In the genomic region with DNA sequence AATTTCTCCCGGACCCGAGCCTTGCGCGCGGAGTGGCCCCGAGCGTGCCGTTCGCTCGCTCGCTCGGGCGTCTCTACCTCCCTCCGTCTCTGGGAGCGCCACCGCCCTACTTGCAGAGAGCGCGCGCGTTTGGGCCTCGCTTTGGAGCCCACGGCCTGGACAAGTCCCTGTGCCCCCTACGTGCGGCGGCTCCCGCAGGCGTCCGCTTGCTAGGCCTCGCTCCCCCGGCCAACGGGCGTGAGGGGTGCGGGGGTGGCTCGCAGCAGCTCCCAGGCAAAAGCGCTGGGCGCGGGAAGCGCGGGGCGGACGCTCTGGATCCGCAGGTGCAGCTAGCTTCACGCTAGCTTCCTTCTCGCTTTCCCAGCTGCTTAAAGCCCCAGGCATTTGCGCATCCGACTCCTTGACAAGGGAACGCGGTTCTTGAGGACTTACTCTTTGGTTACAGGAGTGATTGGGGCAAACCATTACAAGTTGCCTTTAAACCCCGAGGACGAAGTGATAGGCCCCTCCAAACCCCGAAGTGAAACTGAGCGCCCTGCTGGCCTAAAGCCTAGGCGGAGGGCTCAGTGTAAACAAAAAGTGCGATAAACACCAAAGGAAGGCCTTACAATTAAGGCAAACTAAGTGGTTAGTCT, we compare ENCODE assay signal across 8 mouse cellular contexts.
A peak's percentile ranks its signal among the peaks of the same experiment; 100 is the strongest.
DNase-seq lines count a peak whose midpoint lies in the region; ATAC-seq and TF ChIP-seq lines count a peak whose summit lies in the region.

No protein-coding gene starts in this region.

- no peak for TF ChIP-seq POLR2A in testis, adult 2 months (IDR thresholded peaks at IDR 0.05; ENCODE audit: control insufficient read depth, low read depth, low read length)

- WGBS in embryonic facial prominence, embryonic 14.5 days, result 1% methylated on average over 34 of the region's 54 CpGs
- WGBS in heart, embryonic 13.5 days, result under 1% methylated on average over 54 of the region's 54 CpGs
- WGBS in liver, embryonic 13.5 days (ENCODE audit: insufficient replicate concordance), result under 1% methylated on average over 54 of the region's 54 CpGs

- peak overlapping the region; percentile 96 for H3K27ac ChIP-seq in embryonic facial prominence, embryonic 14.5 days (replicated peaks; ENCODE audit: low read depth, low read length)
- H3K27ac ChIP-seq in heart, embryonic 13.5 days (replicated peaks), result peak overlapping the region; percentile 94
- peak overlapping the region; percentile 99 for H3K27ac ChIP-seq in liver, embryonic 13.5 days
- H3K27ac ChIP-seq in testis, adult 2 months (ENCODE audit: control insufficient read depth, insufficient read depth, low read depth, low read length), result peak overlapping the region; percentile 90

- peak; percentile 75 for DNase-seq in CD4-positive, CD25-positive, alpha-beta regulatory T cell, adult 2 months (ENCODE audit: low read depth, low spot score)
- peak; percentile 71 to 77 for DNase-seq in adrenal gland, postnatal 36 days
- DNase-seq in embryonic facial prominence, embryonic 14.5 days (ENCODE audit: low spot score), result peak; percentile 82
- peak; percentile 78 for DNase-seq in kidney, postnatal 14 days
- DNase-seq in liver, embryonic 13.5 days, result peak; percentile 65
- peak; percentile 53 to 63 for DNase-seq in natural killer cell, adult 2 months (ENCODE audit: low spot score in 2 of 2)

- H3K27me3 ChIP-seq in embryonic facial prominence, embryonic 14.5 days (replicated peaks; ENCODE audit: control insufficient read depth, insufficient read depth, low read length), result peaks cover 26% of the 10 kb centered on the region
- H3K27me3 ChIP-seq in heart, embryonic 13.5 days (replicated peaks), result peaks cover 28% of the 10 kb centered on the region
- H3K27me3 ChIP-seq in liver, embryonic 13.5 days, result peaks cover 42% of the 10 kb centered on the region
- peaks cover 2% of the 10 kb centered on the region; the same call in 1 of the 2 replicates for H3K27me3 ChIP-seq in testis, adult 2 months (ENCODE audit: control insufficient read depth, insufficient read depth, low read length)

- peak; percentile 70 for ATAC-seq in embryonic facial prominence, embryonic 14.5 days (ENCODE audit: low read depth)
- ATAC-seq in heart, embryonic 13.5 days (ENCODE audit: extremely low read depth, insufficient number of reproducible peaks, low FRiP score, low TSS enrichment), result peak; percentile 39
- peak; percentile 67 for ATAC-seq in liver, embryonic 13.5 days (ENCODE audit: low read depth)

- H3K4me2 ChIP-seq in embryonic facial prominence, embryonic 14.5 days (ENCODE audit: low read depth, low read length), result peak overlapping the region; percentile 94
- H3K4me2 ChIP-seq in heart, embryonic 13.5 days, result peak overlapping the region; percentile 95
- H3K4me2 ChIP-seq in liver, embryonic 13.5 days, result peak overlapping the region; percentile 98

- peak overlapping the region; percentile 92 for H3K9ac ChIP-seq in embryonic facial prominence, embryonic 14.5 days (ENCODE audit: low read depth, low read length)
- H3K9ac ChIP-seq in heart, embryonic 13.5 days, result peak overlapping the region; percentile 86
- peak overlapping the region; percentile 99 for H3K9ac ChIP-seq in liver, embryonic 13.5 days

- peak overlapping the region; percentile 93 for H3K4me3 ChIP-seq in embryonic facial prominence, embryonic 14.5 days (ENCODE audit: low read depth, low read length)
- H3K4me3 ChIP-seq in heart, embryonic 13.5 days, result peak overlapping the region; percentile 65
- H3K4me3 ChIP-seq in liver, embryonic 13.5 days (replicated peaks), result peak overlapping the region; percentile 93
- H3K4me3 ChIP-seq in testis, adult 2 months (ENCODE audit: control insufficient read depth, low read depth, low read length), result peak overlapping the region; percentile 91

- H3K36me3 ChIP-seq in embryonic facial prominence, embryonic 14.5 days (ENCODE audit: control insufficient read depth, insufficient read depth, low read length), result no peaks in the 10 kb centered on the region
- peaks cover 3% of the 10 kb centered on the region; the same call in 1 of the 2 replicates for H3K36me3 ChIP-seq in heart, embryonic 13.5 days
- no peaks in the 10 kb centered on the region for H3K36me3 ChIP-seq in liver, embryonic 13.5 days
- no peaks in the 10 kb centered on the region for H3K36me3 ChIP-seq in testis, adult 2 months (ENCODE audit: control insufficient read depth, insufficient read depth, low read length)

- TF ChIP-seq CTCF in testis, adult 2 months (IDR thresholded peaks at IDR 0.05; ENCODE audit: control insufficient read depth, insufficient read depth, insufficient replicate concordance, low read depth, low read length), result no peak

- peaks cover 22% of the 10 kb centered on the region; the same call in 1 of the 2 replicates for H3K4me1 ChIP-seq in embryonic facial prominence, embryonic 14.5 days (ENCODE audit: control insufficient read depth, insufficient read depth, low read length)
- H3K4me1 ChIP-seq in heart, embryonic 13.5 days, result peaks cover 55% of the 10 kb centered on the region
- H3K4me1 ChIP-seq in liver, embryonic 13.5 days (replicated peaks), result peaks cover 66% of the 10 kb centered on the region
- H3K4me1 ChIP-seq in testis, adult 2 months (ENCODE audit: control insufficient read depth, insufficient read depth, low read length), result peaks cover 23% of the 10 kb centered on the region

- H3K9me3 ChIP-seq in embryonic facial prominence, embryonic 14.5 days (ENCODE audit: control insufficient read depth, low read length), result no peaks in the 10 kb centered on the region
- H3K9me3 ChIP-seq in heart, embryonic 13.5 days, result no peaks in the 10 kb centered on the region
- H3K9me3 ChIP-seq in liver, embryonic 13.5 days (replicated peaks), result no peaks in the 10 kb centered on the region

Comparison
In these comparisons a context has a peak if more than half of its experiments do, and no peak if none do; other contexts are left out.
1. Peak in every context shown above with its lines: DNase-seq, ATAC-seq, H3K4me3 ChIP-seq and H3K27ac ChIP-seq.